Mouse (Mus musculus) hindbrain, embryonic 10.5 days (tissue): ENCODE data around the gene Nsun5. TPM values are rescaled to one million over a fixed set of nuclear protein-coding genes. Genes with fewer than 3 reads are reported as not detected.

Experiments
- DNase-seq: peaks from one replicate; pipeline ENCODE4 v3.0.0-alpha.2; 2017; ENCODE audit warnings: low spot score
- H3K27ac ChIP-seq: fragments of 300-500 bp; sonication (generic); 2 replicates; pipeline ENCODE4 v1.5.1; 2016; ENCODE audit warnings: mild to moderate bottlenecking, moderate library complexity
- H3K27me3 ChIP-seq: fragments of 300-500 bp; sonication (generic); 2 replicates; pipeline ENCODE4 v1.6.1; 2016; ENCODE audit warnings: mild to moderate bottlenecking; ENCODE audit not compliant: poor library complexity, insufficient read depth, severe bottlenecking
- H3K36me3 ChIP-seq: fragments of 300-500 bp; sonication (generic); 2 replicates; pipeline ENCODE4 v1.6.1; 2016; ENCODE audit warnings: mild to moderate bottlenecking, moderate library complexity
- H3K4me1 ChIP-seq: fragments of 300-500 bp; sonication (generic); replicated peaks from 2 replicates; pipeline ENCODE4 v1.6.1; 2016; ENCODE audit warnings: mild to moderate bottlenecking
- H3K4me3 ChIP-seq: fragments of 300-500 bp; sonication (generic); 2 replicates; pipeline ENCODE4 v1.5.1; 2016; ENCODE audit warnings: mild to moderate bottlenecking, moderate library complexity
- H3K9me3 ChIP-seq: fragments of 300-500 bp; sonication (generic); 2 replicates; pipeline ENCODE4 v1.6.1; 2016; ENCODE audit warnings: mild to moderate bottlenecking, moderate library complexity
- WGBS: fragments of 180-500 bp; shearing (Covaris S2); methylation state at CpG from one replicate; pipeline ENCODE4 v1.1.7; 2016; 5-methylcytosine and 5-hydroxymethylcytosine counted together
- polyA plus RNA-seq: library from polyadenylated mRNA; unstranded; fragments of >200 nt; fragmentation: Nextera tagmentation; extraction: Ambion mirVana; gene quantifications from 2 replicates; pipeline ENCODE4 v1.2.1, GENCODE M21; 2016

The Nsun5 gene
- 44.1 and 46.1 TPM in 2 replicates for polyA plus RNA-seq

GRCm38 (mm10) chr5:135369787-135370654 is at the start of gene Nsun5:
Gene Nsun5, plus strand, starts transcription at chr5:135369953.
- peak within 1 kb of the TSS; percentile 89 for H3K27ac ChIP-seq
- H3K4me3 ChIP-seq: peak within 1 kb of the TSS; percentile 96
- peaks cover 21% of the 10 kb centered on the region for H3K4me1 ChIP-seq
- H3K9me3 ChIP-seq: peaks cover 6% of the 10 kb centered on the region; the same call in 1 of the 2 replicates
- H3K27me3 ChIP-seq: no peaks in the 10 kb centered on the region
- WGBS: under 1% methylated on average over 64 of the region's 64 CpGs
- peaks cover 40% of the 10 kb centered on the region for H3K36me3 ChIP-seq
- DNase-seq: peak; percentile 96

DNA sequence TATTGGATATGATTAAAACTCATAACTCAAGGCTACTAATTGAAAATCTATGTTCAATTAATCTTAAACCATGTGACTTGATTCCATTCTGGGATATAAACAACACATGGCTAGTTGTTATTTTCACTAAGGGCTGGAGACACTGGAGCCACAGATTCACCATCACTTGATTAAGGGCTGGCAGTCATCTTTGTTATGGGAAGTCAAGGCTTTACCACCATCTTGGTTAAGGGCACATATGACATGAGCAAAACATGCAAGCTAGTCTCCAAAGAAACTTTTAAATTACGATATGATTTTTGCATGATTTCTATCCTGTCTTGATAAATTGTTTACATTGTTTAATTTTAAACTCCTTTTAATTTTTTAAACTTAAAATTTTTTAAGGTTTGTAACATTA is 47.6 kb upstream of the Nsun5 start:
- no peak for DNase-seq
- Histone ChIP-seq H3K9me3 (no peaks in the 10 kb centered on the region), H3K4me1 (peaks cover 17% of the 10 kb centered on the region), H3K27ac (no peak overlapping the region), H3K27me3 (no peaks in the 10 kb centered on the region), H3K4me3 (no peak overlapping the region), H3K36me3 (no peaks in the 10 kb centered on the region)
- WGBS: 89% methylated on average over 1 of the region's 1 CpGs

DNA sequence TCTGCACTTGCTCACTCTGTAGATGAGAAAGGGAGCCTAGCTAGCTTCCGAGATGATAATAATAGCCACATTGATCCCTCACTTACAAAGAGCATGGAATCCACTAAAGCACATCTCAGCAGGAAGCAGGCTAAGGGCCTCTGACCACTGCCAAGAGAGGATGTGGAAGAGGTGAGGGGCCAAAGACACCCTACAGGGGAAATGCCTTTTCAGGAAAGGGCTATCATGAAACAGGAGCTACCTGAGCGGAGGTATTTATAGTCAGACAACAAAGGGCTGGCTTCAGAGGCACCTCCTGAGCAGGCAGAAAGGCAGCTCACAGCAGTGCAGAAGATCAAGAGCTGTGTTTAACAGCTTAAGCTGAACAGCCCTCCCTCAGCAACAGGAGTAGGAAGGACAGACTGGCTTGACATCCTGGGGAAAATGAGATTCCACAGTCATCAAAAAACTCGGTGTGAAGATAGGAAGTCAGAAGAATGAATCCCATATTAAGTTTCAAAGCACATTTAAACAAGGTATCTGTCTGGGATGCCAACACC is 43.6 kb upstream of the Nsun5 start:
- Histone ChIP-seq H3K36me3 (no peaks in the 10 kb centered on the region), H3K4me1 (peaks cover 17% of the 10 kb centered on the region), H3K27ac (no peak overlapping the region), H3K27me3 (no peaks in the 10 kb centered on the region), H3K4me3 (no peak overlapping the region), H3K9me3 (no peaks in the 10 kb centered on the region)
- WGBS: 12% methylated on average over 3 of the region's 3 CpGs
- DNase-seq: peak; percentile 2

DNA sequence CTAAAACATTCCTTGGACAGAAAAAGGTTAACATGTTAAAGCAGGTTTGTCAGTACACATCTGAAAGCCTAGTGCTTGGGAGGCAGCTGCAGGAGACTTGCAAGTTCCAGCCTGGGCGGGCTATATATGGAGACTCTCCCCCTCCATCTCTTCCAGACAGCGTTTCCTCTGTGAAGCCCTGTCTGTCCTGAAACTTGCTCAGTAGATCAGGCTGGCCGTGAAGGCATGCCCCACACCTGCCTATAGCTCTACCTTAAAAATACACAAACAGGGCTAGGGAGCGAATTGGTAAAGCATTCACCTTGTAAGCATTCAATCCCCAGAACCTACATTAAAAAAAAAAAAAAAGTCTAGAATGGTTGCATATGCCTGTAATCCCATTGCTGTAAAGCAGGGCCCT is 40.3 kb upstream of the Nsun5 start:
- WGBS: 81% methylated on average over 4 of the region's 4 CpGs
- H3K36me3 ChIP-seq: no peaks in the 10 kb centered on the region
- no peak for DNase-seq
- H3K27ac ChIP-seq: no peak overlapping the region
- no peaks in the 10 kb centered on the region for H3K27me3 ChIP-seq
- peaks cover 17% of the 10 kb centered on the region for H3K4me1 ChIP-seq
- H3K9me3 ChIP-seq: no peaks in the 10 kb centered on the region
- no peak overlapping the region for H3K4me3 ChIP-seq

DNA sequence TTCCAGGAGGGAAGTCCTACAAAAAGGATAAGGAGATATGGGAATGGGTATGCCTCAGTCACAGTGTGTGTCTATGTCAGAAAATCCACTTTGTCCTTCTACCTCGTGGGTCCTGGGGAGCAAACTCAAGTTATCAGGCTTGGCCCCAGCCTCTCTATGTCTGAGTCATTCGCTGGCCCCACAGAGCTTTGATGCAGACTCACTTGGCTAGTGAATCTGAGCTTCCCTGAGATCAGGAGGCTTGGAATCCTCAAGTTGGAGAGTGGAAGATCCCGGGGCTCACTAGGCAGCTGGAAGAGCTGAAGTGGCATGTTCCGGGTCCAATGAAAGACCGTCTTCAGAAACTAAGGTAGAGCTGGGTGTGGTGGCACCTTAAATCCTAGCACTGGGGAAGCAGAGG is 39.6 kb upstream of the Nsun5 start:
- H3K4me3 ChIP-seq: no peak overlapping the region
- peak; percentile 1 for DNase-seq
- H3K4me1 ChIP-seq: peaks cover 17% of the 10 kb centered on the region
- WGBS: 89% methylated on average over 5 of the region's 5 CpGs
- H3K9me3 ChIP-seq: no peaks in the 10 kb centered on the region
- H3K27ac ChIP-seq: no peak overlapping the region
- H3K27me3 ChIP-seq: no peaks in the 10 kb centered on the region
- no peaks in the 10 kb centered on the region for H3K36me3 ChIP-seq

- Histone ChIP-seq H3K9me3 (no peaks in the 10 kb centered on the region), H3K27me3 (no peaks in the 10 kb centered on the region), H3K36me3 (no peaks in the 10 kb centered on the region), H3K4me1 (peaks cover 7% of the 10 kb centered on the region), H3K4me3 (no peak overlapping the region), H3K27ac (no peak overlapping the region)
- peak; percentile 1 for DNase-seq
- 88% methylated on average over 6 of the region's 6 CpGs for WGBS
These were observed 38.6 kb upstream of the Nsun5 start for GRCm38 (mm10) chr5:135331161-135331560.

GRCm38 (mm10) chr5:135337575-135337974 is 32.2 kb upstream of the Nsun5 start:
- no peaks in the 10 kb centered on the region for H3K9me3 ChIP-seq
- H3K36me3 ChIP-seq: no peaks in the 10 kb centered on the region
- no peaks in the 10 kb centered on the region for H3K4me1 ChIP-seq
- no peak for DNase-seq
- 76% methylated on average over 3 of the region's 3 CpGs for WGBS
- H3K27me3 ChIP-seq: no peaks in the 10 kb centered on the region
- no peak overlapping the region for H3K27ac ChIP-seq
- H3K4me3 ChIP-seq: no peak overlapping the region

DNA sequence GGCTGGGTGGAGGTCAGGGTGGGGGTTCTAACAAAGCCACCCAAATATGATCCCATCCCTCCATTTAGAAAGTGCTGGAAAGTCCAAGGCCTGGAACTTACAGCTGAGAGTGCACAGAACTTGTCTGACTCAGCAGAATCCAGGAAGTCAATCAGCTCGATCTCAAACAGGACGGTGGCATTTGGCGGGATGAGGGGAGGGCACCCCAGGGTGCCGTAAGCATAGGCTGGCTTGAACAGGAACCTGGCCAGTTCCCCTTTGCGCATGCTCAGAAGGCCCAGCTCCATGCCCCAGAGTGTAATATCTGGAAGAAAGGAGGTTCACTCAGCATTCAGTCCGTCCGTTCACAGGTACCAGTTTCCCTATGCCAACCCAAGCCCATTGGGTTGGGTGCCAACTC is 23.8 kb upstream of the Nsun5 start:
- DNase-seq: no peak
- Histone ChIP-seq H3K4me1 (no peaks in the 10 kb centered on the region), H3K4me3 (no peak overlapping the region), H3K9me3 (peaks cover 6% of the 10 kb centered on the region; the same call in 1 of the 2 replicates), H3K36me3 (no peaks in the 10 kb centered on the region), H3K27ac (no peak overlapping the region), H3K27me3 (no peaks in the 10 kb centered on the region)
- 76% methylated on average over 7 of the region's 7 CpGs for WGBS

GRCm38 (mm10) chr5:135346430-135346829 is 23.3 kb upstream of the Nsun5 start:
- Histone ChIP-seq H3K36me3 (no peaks in the 10 kb centered on the region), H3K4me3 (no peak overlapping the region), H3K9me3 (peaks cover 6% of the 10 kb centered on the region; the same call in 1 of the 2 replicates), H3K27ac (no peak overlapping the region), H3K27me3 (no peaks in the 10 kb centered on the region), H3K4me1 (no peaks in the 10 kb centered on the region)
- no peak for DNase-seq
- 41% methylated on average over 1 of the region's 1 CpGs for WGBS

DNA sequence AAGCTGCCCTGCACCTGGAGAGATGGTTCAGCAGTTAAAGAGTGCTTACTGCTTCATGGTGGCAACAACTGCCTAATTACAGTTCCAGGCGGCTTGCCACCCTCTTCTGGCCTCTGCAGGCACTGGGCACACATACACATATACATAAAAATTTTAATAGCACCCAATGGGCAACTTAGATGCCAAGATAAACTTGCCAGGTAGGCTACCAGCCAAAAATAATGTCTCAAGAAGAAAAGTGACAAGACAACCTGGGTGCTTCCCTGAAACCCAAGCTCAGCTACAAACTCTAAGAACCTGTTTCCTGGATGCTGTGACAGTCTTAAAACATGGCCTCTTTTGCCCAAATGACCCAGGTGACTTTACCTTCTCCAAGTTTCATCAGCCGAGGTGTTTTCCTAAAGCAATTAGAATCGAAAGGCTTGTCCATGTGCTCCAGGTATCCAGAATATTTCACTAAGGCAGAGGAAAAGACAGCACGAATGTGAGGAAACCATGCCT is 22.2 kb upstream of the Nsun5 start:
- Histone ChIP-seq H3K36me3 (no peaks in the 10 kb centered on the region), H3K4me1 (no peaks in the 10 kb centered on the region), H3K27me3 (0 out of 2 replicates have a peak, but pooled peaks cover 4% of the 10 kb centered on the region), H3K27ac (no peak overlapping the region), H3K9me3 (peaks cover 6% of the 10 kb centered on the region; the same call in 1 of the 2 replicates), H3K4me3 (no peak overlapping the region)
- WGBS: 76% methylated on average over 4 of the region's 4 CpGs
- DNase-seq: no peak

DNA sequence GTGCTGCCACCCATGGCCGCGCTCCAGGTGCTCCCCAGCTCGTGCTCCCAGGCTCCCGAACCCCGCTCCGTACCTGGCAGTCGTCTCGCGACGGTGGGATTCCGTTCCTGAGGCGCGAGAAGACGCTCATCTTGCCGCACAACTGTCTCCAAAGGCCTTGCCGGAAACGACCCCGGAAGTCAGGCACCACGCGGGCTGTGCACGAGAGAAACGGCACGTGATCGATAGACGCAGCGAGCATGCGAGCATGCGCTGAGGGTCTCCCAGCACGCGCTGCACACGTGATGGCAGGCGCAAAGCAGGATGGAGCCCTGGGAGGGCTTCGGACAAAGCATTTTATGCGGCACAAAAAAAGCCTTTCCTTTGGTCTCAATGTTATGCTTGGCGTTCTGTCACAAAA is 19.9 kb upstream of the Nsun5 start, which contains the start of gene Fkbp6:
Gene Fkbp6, minus strand, starts transcription at position 183 of the 400 bp plus-strand sequence.
- 89% methylated on average over 35 of the region's 35 CpGs for WGBS
- H3K9me3 ChIP-seq: peaks cover 6% of the 10 kb centered on the region; the same call in 1 of the 2 replicates
- no peak within 1 kb of the TSS for H3K4me3 ChIP-seq
- H3K27ac ChIP-seq: no peak within 1 kb of the TSS
- DNase-seq: no peak
- no peaks in the 10 kb centered on the region; the same call in 1 of the 2 replicates for H3K4me1 ChIP-seq
- H3K36me3 ChIP-seq: no peaks in the 10 kb centered on the region
- H3K27me3 ChIP-seq: peaks cover 18% of the 10 kb centered on the region

DNA sequence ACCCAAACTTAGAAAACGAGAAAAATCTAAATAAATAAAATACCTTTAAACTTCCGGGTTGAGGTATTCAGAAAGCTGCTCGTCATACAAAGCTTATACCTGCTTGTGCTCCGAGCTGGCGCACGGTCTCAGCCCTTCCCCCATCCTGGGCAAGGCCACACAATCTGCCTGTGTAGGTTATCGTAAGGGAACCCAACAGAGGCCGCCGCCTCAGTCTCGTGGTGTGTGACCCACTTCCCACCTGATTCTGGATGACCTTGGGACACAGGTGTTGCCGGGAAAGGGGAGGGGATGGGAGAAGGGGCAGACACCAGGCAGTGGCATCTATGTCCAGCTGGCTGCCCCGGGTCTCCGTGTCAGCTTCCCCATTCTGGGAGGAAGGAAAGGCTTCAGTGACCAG is 18.1 kb upstream of the Nsun5 start:
- 88% methylated on average over 13 of the region's 13 CpGs for WGBS
- DNase-seq: no peak
- Histone ChIP-seq H3K4me3 (no peak overlapping the region), H3K27ac (no peak overlapping the region), H3K4me1 (no peaks in the 10 kb centered on the region; the same call in 1 of the 2 replicates), H3K27me3 (peaks cover 18% of the 10 kb centered on the region), H3K9me3 (peaks cover 6% of the 10 kb centered on the region; the same call in 1 of the 2 replicates), H3K36me3 (no peaks in the 10 kb centered on the region)

- H3K9me3 ChIP-seq: peaks cover 9% of the 10 kb centered on the region
- WGBS: 62% methylated on average over 9 of the region's 9 CpGs
These were observed 16.8 kb upstream of the Nsun5 start, which contains the start of gene Trim50 for GRCm38 (mm10) chr5:135352995-135353394. Gene Trim50, plus strand, starts transcription at chr5:135353295.

More at GRCm38 (mm10) chr5:135352995-135353394, 16.8 kb upstream of the Nsun5 start, which contains the start of gene Trim50:
- no peak within 1 kb of the TSS for H3K27ac ChIP-seq
- H3K36me3 ChIP-seq: no peaks in the 10 kb centered on the region
- peak within 1 kb of the TSS; percentile 21; the same call in 1 of the 2 replicates for H3K4me3 ChIP-seq
- DNase-seq: no peak
- H3K4me1 ChIP-seq: no peaks in the 10 kb centered on the region; the same call in 1 of the 2 replicates
- peaks cover 18% of the 10 kb centered on the region for H3K27me3 ChIP-seq
